Mouse (Mus musculus): ENCODE measurements around the gene Ppil3.

GRCm38 (mm10) chr1:58420032-58420431 is 25.3 kb downstream of the Ppil3 start:
- TF ChIP-seq GATA1 (IDR thresholded peaks at IDR 0.05; ENCODE audit: borderline replicate concordance, low read length) (no peak), CTCF (IDR thresholded peaks at IDR 0.05; ENCODE audit: low read depth, low read length) (no peak), GATA2 (IDR thresholded peaks at IDR 0.05; ENCODE audit: borderline replicate concordance, low read depth, low read length) (no peak)
